Mouse (Mus musculus): Measurements from ENCODE around the gene Disc1. TPM values are rescaled to one million over a fixed set of nuclear protein-coding genes. Genes with fewer than 3 reads are reported as not detected.

Gene Disc1
- total and polyA plus RNA-seq, 3 experiments, result 0.75 to 2.2 TPM; not detected in 1

GRCm38 (mm10) chr8:125285966-125286681 is 232.1 kb downstream of the Disc1 start (continued):
- TF ChIP-seq ETS1 (IDR thresholded peaks at IDR 0.05; ENCODE audit: low read depth, low read length), result no peak

GRCm38 (mm10) chr8:125287311-125287710 is 233.3 kb downstream of the Disc1 start:
- no peaks in the 10 kb centered on the region for H3K9me3 ChIP-seq (replicated peaks; ENCODE audit: insufficient read depth, low read length)
- no peaks in the 10 kb centered on the region for H3K27me3 ChIP-seq (ENCODE audit: control insufficient read depth in 1 of 2, insufficient read depth in 2 of 2, low read length in 2 of 2)
- H3K4me3 ChIP-seq (ENCODE audit: control insufficient read depth in 1 of 2, insufficient read depth in 1 of 2, low read depth in 2 of 2, low read length in 2 of 2), result no peak overlapping the region
- no peaks in the 10 kb centered on the region for H3K4me1 ChIP-seq (ENCODE audit: control insufficient read depth in 1 of 2, insufficient read depth in 2 of 2, low read length in 2 of 2)
- H3K9ac ChIP-seq (ENCODE audit: control insufficient read depth, low read depth, low read length, poor library complexity, severe bottlenecking), result no peak overlapping the region
- no peaks in the 10 kb centered on the region for H3K79me2 ChIP-seq (ENCODE audit: control insufficient read depth, insufficient read depth, low read length, poor library complexity)
- no peak overlapping the region for H3K27ac ChIP-seq (ENCODE audit: control insufficient read depth, low read depth, low read length)
- DNase-seq (ENCODE audit: low read depth, low spot score), result no peak
- no peak for TF ChIP-seq CHD2 (IDR thresholded peaks at IDR 0.05; ENCODE audit: low read length)
- no peak for TF ChIP-seq ZKSCAN1 (IDR thresholded peaks at IDR 0.05; ENCODE audit: low read depth, low read length)
- TF ChIP-seq UBTF (IDR thresholded peaks at IDR 0.05; ENCODE audit: borderline replicate concordance, insufficient read depth, low read depth, low read length), result no peak
- TF ChIP-seq CHD1 (IDR thresholded peaks at IDR 0.05; ENCODE audit: low read depth, low read length), result no peak
- TF ChIP-seq USF1 (IDR thresholded peaks at IDR 0.05; ENCODE audit: low read depth, low read length), result no peak
- no peak for TF ChIP-seq RAD21 (IDR thresholded peaks at IDR 0.05; ENCODE audit: low read depth, low read length)
- TF ChIP-seq KAT2A (conservative IDR thresholded peaks at IDR 0.05; ENCODE audit: low read depth, low read length), result no peak
- no peak for TF ChIP-seq USF2 (IDR thresholded peaks at IDR 0.05; ENCODE audit: borderline replicate concordance in 1 of 2, insufficient read depth in 1 of 2, low read depth in 1 of 2, low read length in 2 of 2)
- TF ChIP-seq GABPA (IDR thresholded peaks at IDR 0.05; ENCODE audit: low read depth, low read length), result no peak
- TF ChIP-seq MAZ (IDR thresholded peaks at IDR 0.05; ENCODE audit: low read depth, low read length), result no peak
- TF ChIP-seq POLR2AphosphoS5 (IDR thresholded peaks at IDR 0.05; ENCODE audit: borderline replicate concordance, low read depth, low read length), result no peak
- TF ChIP-seq SMC3 (IDR thresholded peaks at IDR 0.05; ENCODE audit: low read depth, low read length), result no peak
- TF ChIP-seq ZNF384 (IDR thresholded peaks at IDR 0.05; ENCODE audit: low read depth, low read length), result no peak
- no peak for TF ChIP-seq TAL1 (IDR thresholded peaks at IDR 0.05; ENCODE audit: low read length)
- no peak for TF ChIP-seq MYC (IDR thresholded peaks at IDR 0.05; ENCODE audit: low read depth, low read length)
- no peak for TF ChIP-seq MXI1 (IDR thresholded peaks at IDR 0.05; ENCODE audit: low read depth, low read length)
- TF ChIP-seq POLR2A (IDR thresholded peaks at IDR 0.05; ENCODE audit: control insufficient read depth in 1 of 2, insufficient read depth in 1 of 2, low read depth in 1 of 2, low read length in 2 of 2, poor library complexity in 1 of 2), result no peak
- no peak for TF ChIP-seq GATA1 (IDR thresholded peaks at IDR 0.05; ENCODE audit: low read depth, low read length)
- TF ChIP-seq E2F4 (IDR thresholded peaks at IDR 0.05; ENCODE audit: borderline replicate concordance, low read depth, low read length), result no peak
- no peaks in the 10 kb centered on the region for H3K36me3 ChIP-seq (ENCODE audit: control insufficient read depth in 1 of 2, insufficient read depth in 2 of 2, low read length in 2 of 2)
